Mouse (Mus musculus) heart, postnatal 14 days (tissue): Measurements from ENCODE around the gene Hacd4. TPM values are rescaled to one million over a fixed set of nuclear protein-coding genes. Genes with fewer than 3 reads are reported as not detected.

ENCODE experiments used
- DNase-seq, 2 experiments: peaks; one replicate each; pipeline ENCODE4 v3.0.0; 2021 to 2022
- intact Hi-C: fragments of 180-260 bp; cut with DNase I; formaldehyde crosslinking; loops from one replicate; pipeline ENCODE4 v1.15.1; 2025
- long read RNA-seq, 2 experiments: library from polyadenylated mRNA; stranded (forward); transcript quantifications; one replicate each; pipeline ENCODE4 v2.0.0; 2021
- total RNA-seq, 2 experiments: library from RNA; stranded (reverse); gene quantifications; 2 replicates each; pipeline ENCODE4 v1.2.3; 2021

The Hacd4 gene
- total RNA-seq: 1 to 10 TPM; 5.3 to 5.8 TPM
- long read RNA-seq, experiment 1, full-length matches to known transcripts: 1 of 3 reads
- long read RNA-seq, experiment 1, partial matches to known transcripts: 0 of 3 reads
- long read RNA-seq, experiment 1, other reads (novel, unspliced or antisense): 2 of 3 reads
- long read RNA-seq, experiment 2, full-length matches to known transcripts: 2 of 4 reads
- long read RNA-seq, experiment 2, partial matches to known transcripts: 0 of 4 reads
- long read RNA-seq, experiment 2, other reads (novel, unspliced or antisense): 2 of 4 reads

- DNase-seq: peak; percentile 62 to 69
- intact Hi-C loops: no loop called here
Measured at GRCm38 (mm10) chr4:88438326-88438989, at the start of gene Hacd4. Gene Hacd4 (minus strand): TSS chr4:88438928.

- intact Hi-C loops: no loop called here
Measured at GRCm38 (mm10) chr4:88488107-88488506, 49.4 kb upstream of the Hacd4 start.

GRCm38 (mm10) chr4:88480130-88480529, 41.4 kb upstream of the Hacd4 start:
- intact Hi-C loops: no loop called here
- DNase-seq: no peak

More at GRCm38 (mm10) chr4:88488107-88488506, 49.4 kb upstream of the Hacd4 start:
- no peak for DNase-seq

- intact Hi-C loops: no loop called here
Measured at GRCm38 (mm10) chr4:88478809-88479186, 40.1 kb upstream of the Hacd4 start.

GRCm38 (mm10) chr4:88478177-88478808, 39.6 kb upstream of the Hacd4 start:
- DNase-seq: no peak
- intact Hi-C loops: no loop called here

More at GRCm38 (mm10) chr4:88478809-88479186, 40.1 kb upstream of the Hacd4 start:
- no peak for DNase-seq

GRCm38 (mm10) chr4:88476511-88477210, 37.9 kb upstream of the Hacd4 start:
- peak in 1 of 2 experiments; percentile 42 for DNase-seq
- intact Hi-C loops: no loop called here

GRCm38 (mm10) chr4:88476084-88476483, 37.4 kb upstream of the Hacd4 start:
- intact Hi-C loops: no loop called here

GRCm38 (mm10) chr4:88471528-88471927, 32.8 kb upstream of the Hacd4 start:
- intact Hi-C loops: no loop called here
- no peak for DNase-seq

More at GRCm38 (mm10) chr4:88476084-88476483, 37.4 kb upstream of the Hacd4 start:
- DNase-seq: no peak

GRCm38 (mm10) chr4:88464574-88464973, 25.8 kb upstream of the Hacd4 start:
- DNase-seq: no peak
- intact Hi-C loops: no loop called here

- no peak for DNase-seq
- intact Hi-C loops: no loop called here
Measured at GRCm38 (mm10) chr4:88462981-88463646, 24.4 kb upstream of the Hacd4 start.

GRCm38 (mm10) chr4:88462501-88462900, 23.8 kb upstream of the Hacd4 start:
- intact Hi-C loops: no loop called here
- no peak for DNase-seq

- intact Hi-C loops: no loop called here
- no peak for DNase-seq
Measured at GRCm38 (mm10) chr4:88461315-88461714, 22.6 kb upstream of the Hacd4 start.

- intact Hi-C loops: no loop called here
- DNase-seq: no peak
Measured at GRCm38 (mm10) chr4:88458673-88459072, 19.9 kb upstream of the Hacd4 start.

GRCm38 (mm10) chr4:88458093-88458492, 19.4 kb upstream of the Hacd4 start:
- DNase-seq: no peak
- intact Hi-C loops: no loop called here

GRCm38 (mm10) chr4:88450087-88450765, 11.5 kb upstream of the Hacd4 start:
- no peak for DNase-seq
- intact Hi-C loops: no loop called here

GRCm38 (mm10) chr4:88448976-88449375, 10.2 kb upstream of the Hacd4 start:
- DNase-seq: no peak
- intact Hi-C loops: no loop called here

GRCm38 (mm10) chr4:88440814-88441213, 2.1 kb upstream of the Hacd4 start:
- intact Hi-C loops: loop anchor here (5.0 kb wide), 1 partner anchor 71 kb away; no protein-coding TSS in a partner anchor
- no peak for DNase-seq

GRCm38 (mm10) chr4:88439669-88440123, 968 bp upstream of the Hacd4 start:
- peak; percentile 7 to 11 for DNase-seq
- intact Hi-C loops: loop anchor here (5.0 kb wide), 1 partner anchor 73 kb away; no protein-coding TSS in a partner anchor

- intact Hi-C loops: no loop called here
Measured at GRCm38 (mm10) chr4:88438990-88439329, 232 bp upstream of the Hacd4 start.

GRCm38 (mm10) chr4:88437917-88438316, 811 bp downstream of the Hacd4 start:
- no peak for DNase-seq
- intact Hi-C loops: no loop called here

More at GRCm38 (mm10) chr4:88438990-88439329, 232 bp upstream of the Hacd4 start:
- DNase-seq: no peak
